Mouse (Mus musculus): Measurements from ENCODE around the gene Sun3. TPM values are rescaled to one million over a fixed set of nuclear protein-coding genes. Genes with fewer than 3 reads are reported as not detected.

The Sun3 gene
- total RNA-seq, 2 experiments from 2014 or later, result not detected

- ATAC-seq (replicated peaks; ENCODE audit: poor library complexity), result no peak
These were observed 62.7 kb downstream of the Sun3 start for GRCm38 (mm10) chr11:8986058-8986457.

- ATAC-seq (replicated peaks; ENCODE audit: poor library complexity), result peak; percentile 94
These were observed 65.4 kb downstream of the Sun3 start for GRCm38 (mm10) chr11:8983237-8983861.

GRCm38 (mm10) chr11:8978154-8978553 lies 70.6 kb downstream of the Sun3 start:
- ATAC-seq (replicated peaks; ENCODE audit: poor library complexity), result peak; percentile 53

- ATAC-seq (replicated peaks; ENCODE audit: poor library complexity), result no peak
These were observed 75.6 kb downstream of the Sun3 start, which contains the start of gene Pkd1l1 for GRCm38 (mm10) chr11:8973166-8973565. Gene Pkd1l1, minus strand, starts transcription at chr11:8973266.

DNA sequence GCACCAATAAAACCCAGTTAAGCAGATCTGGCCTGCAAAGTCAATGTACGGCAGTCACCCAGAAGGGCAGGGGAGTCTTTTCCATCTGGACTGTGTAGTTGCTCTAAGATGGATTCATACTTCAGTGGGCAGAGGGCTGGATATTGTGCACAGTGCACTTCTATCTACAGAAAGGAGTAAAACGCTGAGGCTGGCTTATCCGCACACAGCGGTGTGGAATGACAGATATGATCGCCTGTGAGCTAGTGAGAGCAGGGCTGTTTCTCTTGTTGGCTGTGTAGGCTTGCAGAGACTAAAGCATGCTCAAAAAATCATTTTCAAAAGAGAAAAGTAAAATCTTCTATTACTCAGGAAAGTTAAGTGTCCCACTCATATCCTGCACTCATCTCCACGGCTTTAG lies 76.7 kb downstream of the Sun3 start:
- ATAC-seq (replicated peaks; ENCODE audit: poor library complexity), result no peak

- peak; percentile 81 for ATAC-seq (replicated peaks; ENCODE audit: poor library complexity)
These were observed 78.3 kb downstream of the Sun3 start for GRCm38 (mm10) chr11:8970509-8970908.

- ATAC-seq (replicated peaks; ENCODE audit: poor library complexity), result peak; percentile 44
These were observed 80.7 kb downstream of the Sun3 start for GRCm38 (mm10) chr11:8968094-8968493.

Other genes starting within 250 kb of the Sun3 start
- gene Pkd1l1, start 75.7 kb downstream of the Sun3 start, total RNA-seq (2015), result 0.02 TPM in 1 of 2 replicates, not detected in the other
- gene Pkd1l1, start 75.7 kb downstream of the Sun3 start, total RNA-seq (2017), result not detected in 2 replicates
- gene Hus1, start 37.8 kb downstream of the Sun3 start, total RNA-seq (2015), result 21.2 and 29.5 TPM in 2 replicates
- gene Hus1, start 37.8 kb downstream of the Sun3 start, total RNA-seq (2017), result 17.5 and 23.7 TPM in 2 replicates
- 0.51 TPM in 1 of 2 replicates, not detected in the other for gene Gm11992, start 397 bp downstream of the Sun3 start, total RNA-seq (2015)
- 0.88 TPM in 1 of 2 replicates, not detected in the other for gene Gm11992, start 397 bp downstream of the Sun3 start, total RNA-seq (2017)
- gene Upp1, start 69.1 kb upstream of the Sun3 start, total RNA-seq (2015), result 0.89 TPM in 1 of 2 replicates, not detected in the other
- not detected in 2 replicates for gene Upp1, start 69.1 kb upstream of the Sun3 start, total RNA-seq (2017)
- gene Abca13, start 143.0 kb upstream of the Sun3 start, total RNA-seq (2015), result 17.4 and 23.5 TPM in 2 replicates
- gene Abca13, start 143.0 kb upstream of the Sun3 start, total RNA-seq (2017), result 13.9 and 14.1 TPM in 2 replicates

Measured in megakaryocyte progenitor cell, adult 5-6 weeks (primary cell).